Mouse (Mus musculus): ENCODE measurements at regions not wholly inside any gene's neighbourhood (a gene's known extent, or its start where the extent isn't known, plus 50 kb on each side); places are given as distances from the start of the nearest gene placed in this dataset.

DNA sequence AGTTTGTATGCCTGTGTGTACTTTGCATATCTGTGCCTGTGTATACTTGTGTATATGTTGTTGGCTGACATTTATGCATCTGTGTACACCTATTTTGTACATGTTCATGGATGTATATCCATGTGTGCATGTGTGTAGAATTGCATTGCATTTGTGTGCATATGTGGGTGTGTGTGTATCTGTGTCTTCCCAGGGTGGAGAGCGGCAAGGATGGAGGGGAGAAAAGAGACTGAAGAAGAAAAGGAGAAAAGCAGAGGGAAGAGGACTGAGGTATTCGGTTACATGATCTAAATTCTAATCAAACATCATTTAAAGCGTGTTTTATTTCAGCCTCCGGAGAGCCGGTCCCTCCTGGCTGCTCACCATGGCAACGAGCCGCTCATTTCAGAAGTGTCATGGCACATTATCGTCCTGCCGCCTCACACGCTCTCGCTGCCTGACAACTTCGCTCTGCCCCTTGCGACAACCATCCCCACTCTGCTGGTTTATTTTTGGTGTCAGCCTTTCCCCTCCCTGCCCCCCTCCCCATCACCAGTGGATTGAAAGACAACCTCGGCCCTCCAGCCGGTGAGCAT, 58.6 kb downstream of the Mrm1 start:
- no peak for DNase-seq (ENCODE audit: low read depth, low spot score)

DNA sequence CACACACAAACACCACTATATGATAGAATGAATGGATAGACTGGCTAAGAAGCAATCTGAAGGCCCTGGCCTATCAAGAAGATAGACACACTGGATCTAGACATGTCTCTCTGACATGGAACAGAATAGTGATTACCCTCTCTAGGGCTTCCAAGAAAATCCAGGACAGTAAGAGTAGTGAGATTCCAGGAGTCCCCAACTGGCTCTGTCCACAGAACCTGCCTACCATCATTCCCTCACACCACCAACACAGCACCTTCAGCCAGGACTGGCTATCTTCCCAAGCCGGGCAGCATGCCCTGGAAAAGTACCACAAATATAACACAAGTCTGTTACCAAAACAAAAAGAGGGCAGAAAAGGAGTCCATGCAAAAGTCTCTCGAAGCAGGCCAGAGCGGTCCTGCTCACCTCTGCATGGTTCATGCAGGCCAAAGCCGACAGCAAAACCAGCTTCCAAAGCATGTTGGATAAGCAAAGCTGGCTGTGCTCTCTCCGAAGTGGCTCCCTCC, 59.8 kb downstream of the Mrm1 start:
- DNase-seq (ENCODE audit: low read depth, low spot score) = no peak

DNA sequence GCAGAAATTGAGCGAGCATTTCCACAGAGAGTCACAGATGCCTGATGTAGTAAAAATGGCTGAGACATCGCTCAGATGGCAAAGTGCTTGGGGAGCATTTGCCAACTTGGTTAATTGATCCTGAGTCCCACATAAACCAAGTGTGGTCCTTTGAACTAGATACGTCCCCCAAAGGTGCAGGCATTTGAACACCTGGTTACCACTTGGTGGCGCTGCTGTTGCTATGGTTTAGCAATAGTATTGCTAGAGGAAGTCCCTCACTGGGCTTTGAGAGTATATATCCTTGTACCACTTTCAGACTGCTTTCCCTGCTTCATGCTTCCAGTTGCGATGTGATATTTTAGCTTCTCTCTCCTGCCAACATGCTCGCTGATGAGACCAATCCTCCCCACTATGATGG, 67.3 kb downstream of the Mrm1 start:
- no peak for DNase-seq (ENCODE audit: low read depth, low spot score)

DNA sequence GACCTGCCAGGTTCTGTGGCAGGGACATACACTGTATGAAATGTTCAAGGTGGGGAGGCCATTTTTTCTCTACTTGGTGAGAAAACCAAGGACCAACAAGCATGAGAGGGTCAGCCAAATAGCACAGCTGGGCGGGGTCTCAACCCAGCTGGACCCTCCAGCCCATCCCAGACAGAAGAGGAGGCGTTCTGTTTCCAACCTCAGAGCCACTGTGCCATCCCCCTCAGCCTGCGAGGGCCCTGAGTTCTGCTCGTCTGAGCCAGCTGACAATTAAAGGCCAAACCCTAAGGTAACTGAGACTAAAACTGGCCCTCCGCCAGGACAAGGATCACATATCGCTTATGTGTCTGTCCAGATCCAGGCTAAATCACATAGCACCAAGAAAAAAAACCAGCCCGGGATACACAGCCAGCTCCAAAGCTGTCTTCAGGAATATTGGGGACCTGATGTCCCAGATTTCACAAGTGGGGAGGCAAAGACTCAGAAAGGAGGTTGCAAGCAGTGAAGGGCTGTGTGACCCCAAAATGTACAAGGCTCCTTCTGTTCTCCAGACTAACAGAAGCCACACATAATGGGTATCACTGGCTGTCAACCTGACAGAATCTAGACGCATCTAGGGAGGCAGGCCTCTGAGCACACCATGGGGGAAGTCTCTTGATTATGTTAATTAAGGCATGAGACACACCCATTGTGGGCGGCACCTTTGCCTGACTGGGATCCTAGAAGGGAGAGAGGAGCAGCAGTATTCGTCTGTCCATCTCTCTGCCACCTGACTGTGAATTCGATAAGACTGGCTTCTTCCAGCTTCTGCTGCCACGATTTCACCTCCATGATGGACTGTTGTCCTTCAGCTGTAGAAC, 69.6 kb downstream of the Mrm1 start:
- DNase-seq (ENCODE audit: low read depth, low spot score) = no peak

DNA sequence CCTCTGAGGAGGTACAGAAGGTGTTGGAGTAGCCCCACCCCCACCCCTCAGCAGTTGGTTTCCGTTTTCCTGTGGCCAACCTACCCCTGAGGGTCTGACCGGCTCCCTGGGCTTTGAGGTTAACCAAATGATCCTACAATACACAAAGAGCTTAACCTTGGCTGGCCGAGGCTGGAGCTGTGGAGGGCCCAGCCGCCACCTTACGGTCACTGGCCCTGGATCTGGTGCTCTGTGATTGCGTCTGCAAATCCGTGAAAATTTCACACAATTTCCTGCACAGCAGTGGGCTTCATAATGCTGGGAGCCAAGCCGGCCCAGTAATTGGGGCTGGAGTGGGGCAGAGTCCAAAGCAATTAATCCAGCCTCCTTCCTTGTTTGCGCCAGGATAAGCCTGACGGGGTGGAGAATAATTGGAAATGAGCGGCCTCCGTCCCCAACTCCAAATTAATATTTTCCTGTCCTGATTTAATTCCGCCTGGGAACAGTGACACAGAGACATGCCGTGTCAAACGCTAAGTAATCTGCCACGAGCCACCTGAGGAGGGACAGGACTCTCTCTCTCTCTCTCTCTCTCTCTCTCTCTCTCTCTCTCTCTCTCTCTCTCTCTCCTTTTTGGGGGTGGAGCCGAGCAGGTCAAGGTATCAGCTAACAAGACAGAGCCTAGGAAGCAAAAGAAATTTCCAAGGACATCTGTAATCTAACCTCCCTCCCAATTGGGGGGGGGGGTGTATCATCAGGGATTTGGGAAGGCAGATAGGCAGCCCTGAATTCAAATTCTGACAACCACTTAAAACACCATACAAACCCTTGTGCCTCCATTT, 80.3 kb downstream of the Mrm1 start:
- DNase-seq (ENCODE audit: low read depth, low spot score) = peak; percentile 54

DNA sequence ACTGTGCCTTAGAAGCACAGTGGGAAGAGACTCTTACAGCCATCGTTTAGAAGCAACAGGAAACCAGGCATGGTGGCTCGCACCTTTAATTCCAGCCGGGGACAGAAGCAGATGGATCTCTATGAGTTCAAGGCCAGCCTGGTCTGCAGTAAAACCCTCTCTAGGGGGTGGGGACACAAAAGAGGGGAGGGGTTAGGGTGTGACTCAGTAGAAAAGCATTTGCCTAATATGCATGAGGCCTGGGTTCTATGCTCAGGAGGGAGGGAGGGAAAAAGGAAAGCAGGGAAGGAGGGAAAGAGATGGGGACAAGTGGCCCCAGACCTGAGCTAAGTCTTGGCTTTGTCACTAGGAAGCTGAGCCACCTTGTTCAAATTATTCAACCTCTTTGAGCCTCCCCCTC, 81.2 kb downstream of the Mrm1 start:
- DNase-seq (ENCODE audit: low read depth, low spot score) = peak; percentile 29

DNA sequence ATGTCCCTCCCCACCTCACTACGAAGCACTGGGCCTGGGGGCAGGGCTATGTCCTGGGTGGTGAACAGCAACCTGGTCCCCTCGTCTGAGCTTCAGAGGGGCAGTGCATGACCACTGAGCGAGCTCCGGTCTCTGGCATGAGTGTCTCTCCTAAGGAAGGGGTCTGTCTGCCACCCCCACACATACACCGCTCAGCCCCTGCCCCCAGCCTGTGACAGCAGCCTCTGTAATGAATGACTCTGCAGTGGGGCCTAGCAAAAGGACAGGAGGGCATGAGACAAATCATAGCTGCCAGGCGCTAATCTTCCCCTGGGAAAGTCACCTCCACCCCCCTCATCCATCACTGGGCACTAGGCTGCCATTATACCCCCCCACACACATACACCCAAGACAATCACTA, 87.4 kb downstream of the Mrm1 start:
- DNase-seq (ENCODE audit: low read depth, low spot score) = no peak

DNA sequence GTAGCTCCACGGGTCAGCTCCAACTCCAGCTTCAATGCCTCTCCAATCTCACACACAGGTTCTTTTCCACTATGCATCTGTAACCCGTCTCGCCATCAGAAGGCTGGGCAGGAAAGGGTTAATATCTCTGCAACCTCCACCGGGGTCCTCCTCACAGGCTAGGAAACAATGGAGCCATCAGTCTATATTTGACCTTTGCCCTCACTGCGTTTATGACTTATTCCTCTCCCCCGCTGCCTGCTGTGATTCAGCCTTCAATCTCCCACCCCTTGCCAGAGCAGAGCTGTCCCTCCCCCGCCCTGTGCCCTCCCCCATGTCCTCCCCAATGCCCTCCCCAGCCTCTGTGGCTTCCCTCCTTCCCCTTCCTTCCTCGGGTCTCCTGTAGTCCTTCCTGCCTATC, 89.1 kb downstream of the Mrm1 start:
- DNase-seq (ENCODE audit: low read depth, low spot score) = no peak

DNA sequence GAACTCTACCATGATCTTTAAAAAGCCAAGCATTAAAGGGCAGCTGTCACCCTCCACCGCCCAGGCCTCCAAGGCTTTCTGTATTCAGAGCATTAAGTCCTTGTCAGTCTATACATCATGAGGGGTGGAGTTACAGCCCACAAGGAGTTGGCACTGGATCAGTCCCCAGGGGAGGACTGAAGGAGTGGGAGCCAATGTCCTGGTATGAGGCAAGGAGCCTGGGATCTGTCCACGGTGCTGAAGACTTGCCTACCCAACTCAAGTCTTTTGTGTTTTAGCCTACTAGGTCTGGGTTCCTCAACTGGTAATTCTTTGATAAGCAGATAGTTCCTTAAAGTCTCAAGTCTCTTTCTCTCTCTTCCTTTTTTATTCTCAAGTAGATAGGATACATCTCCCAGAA, 90.1 kb downstream of the Mrm1 start:
- peak; percentile 88 for DNase-seq (ENCODE audit: low read depth, low spot score)

DNA sequence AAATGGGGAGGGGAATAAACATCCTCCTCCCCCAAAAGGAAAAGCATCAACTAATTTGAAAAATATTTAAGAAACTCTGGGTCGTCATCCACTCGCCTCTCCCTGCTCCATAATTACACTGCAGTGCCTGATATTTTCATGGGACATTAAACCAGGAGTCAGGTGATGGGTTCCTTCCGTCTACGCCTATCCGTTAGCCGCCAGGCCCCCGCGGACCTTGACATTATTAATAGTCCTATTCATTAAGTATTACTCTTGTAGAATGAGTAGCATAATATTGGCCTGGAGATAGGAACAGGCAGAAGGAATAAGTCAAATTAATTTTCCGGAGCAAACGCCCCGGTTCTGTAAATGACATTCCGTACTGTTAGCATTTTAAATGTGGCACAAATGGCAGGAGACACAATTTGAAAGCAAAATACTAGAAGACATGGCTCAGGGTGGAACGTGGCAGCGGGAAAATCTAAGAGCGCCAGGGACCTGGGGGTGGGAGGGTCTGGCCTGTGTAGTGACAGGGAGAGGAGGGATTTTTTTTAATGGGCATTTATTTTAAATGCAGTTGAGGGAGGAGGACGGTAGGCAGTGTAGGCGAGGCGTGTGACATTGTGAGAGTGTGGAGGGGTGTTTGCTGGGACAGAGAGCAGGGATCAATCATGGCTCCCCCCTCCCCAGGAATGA, 93.2 kb downstream of the Mrm1 start:
- DNase-seq (ENCODE audit: low read depth, low spot score) = no peak

DNA sequence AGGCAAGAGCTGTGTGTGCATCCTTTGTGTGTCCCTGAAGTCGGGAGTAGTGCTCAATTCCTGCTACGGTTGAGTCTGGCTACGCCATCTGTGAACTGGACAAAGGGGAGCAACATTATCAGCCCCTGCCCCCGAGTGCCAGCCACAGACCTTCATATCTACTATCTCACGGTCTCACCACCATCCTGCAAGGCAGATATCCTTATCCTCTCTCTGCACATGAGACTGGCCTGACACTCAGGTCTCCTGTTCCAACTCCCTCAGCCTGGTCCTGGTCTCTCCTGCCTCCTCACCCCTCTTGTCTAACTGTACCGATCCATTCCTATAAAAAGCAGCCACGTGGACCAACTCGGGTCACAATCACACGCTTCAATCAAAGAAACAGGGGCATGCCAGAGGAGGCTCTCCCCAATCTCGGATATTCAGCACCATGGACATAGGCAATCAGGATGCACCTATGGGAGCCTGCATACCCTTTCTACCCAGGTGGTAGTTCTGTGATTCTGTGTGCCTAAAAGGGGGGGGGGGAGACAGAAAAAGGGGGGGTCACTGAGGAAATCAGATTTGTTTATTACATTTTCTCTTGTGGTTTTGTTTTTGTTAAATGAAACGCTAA, 94.0 kb downstream of the Mrm1 start:
- DNase-seq (ENCODE audit: low read depth, low spot score) = no peak

DNA sequence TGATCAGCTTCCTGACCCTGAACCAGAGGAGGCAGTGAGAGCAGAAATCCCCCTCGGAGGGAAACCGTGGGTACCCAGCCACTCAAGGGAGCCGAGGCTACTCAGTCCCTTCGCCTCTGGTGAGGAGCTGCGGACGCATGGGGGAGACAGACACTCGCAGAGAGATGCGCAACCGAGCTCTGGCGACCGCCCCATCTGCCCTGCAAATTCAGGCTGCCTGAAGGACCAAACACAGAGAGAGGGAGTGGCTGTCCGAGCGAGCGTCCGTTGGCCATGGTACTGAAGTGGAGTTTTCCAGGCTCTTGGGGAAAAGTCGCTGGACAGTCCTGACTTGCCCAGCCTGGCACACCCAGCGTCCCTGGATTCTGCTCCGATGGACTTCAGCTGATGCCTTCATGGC, 95.2 kb downstream of the Mrm1 start:
- DNase-seq (ENCODE audit: low read depth, low spot score) = peak; percentile 31

DNA sequence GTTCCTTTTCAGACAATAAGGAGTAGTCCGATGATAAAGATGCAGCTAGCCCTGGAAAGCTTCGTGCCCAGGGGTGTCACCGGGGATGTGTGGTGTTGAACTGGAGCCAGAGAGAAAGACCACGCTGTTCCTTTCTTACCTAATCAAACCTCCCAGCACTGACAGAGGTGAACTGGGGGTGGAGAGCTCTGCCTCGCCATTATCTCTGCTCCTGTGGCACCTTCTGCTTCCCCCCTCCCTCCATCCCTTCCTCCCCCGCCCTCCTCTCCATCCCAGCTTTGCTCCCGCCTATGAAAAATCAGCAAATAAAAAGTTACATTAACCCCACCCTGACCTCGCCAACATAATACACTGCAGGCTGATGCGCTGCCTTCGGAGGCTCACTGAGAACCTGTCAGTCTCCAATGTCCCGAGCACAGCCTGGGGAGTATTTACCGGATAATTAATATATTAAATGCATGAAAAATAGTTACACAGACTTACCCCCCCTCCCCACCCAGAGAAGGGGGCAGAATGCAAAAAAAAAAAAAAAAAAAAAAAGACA, 96.6 kb downstream of the Mrm1 start:
- DNase-seq (ENCODE audit: low read depth, low spot score) = no peak

DNA sequence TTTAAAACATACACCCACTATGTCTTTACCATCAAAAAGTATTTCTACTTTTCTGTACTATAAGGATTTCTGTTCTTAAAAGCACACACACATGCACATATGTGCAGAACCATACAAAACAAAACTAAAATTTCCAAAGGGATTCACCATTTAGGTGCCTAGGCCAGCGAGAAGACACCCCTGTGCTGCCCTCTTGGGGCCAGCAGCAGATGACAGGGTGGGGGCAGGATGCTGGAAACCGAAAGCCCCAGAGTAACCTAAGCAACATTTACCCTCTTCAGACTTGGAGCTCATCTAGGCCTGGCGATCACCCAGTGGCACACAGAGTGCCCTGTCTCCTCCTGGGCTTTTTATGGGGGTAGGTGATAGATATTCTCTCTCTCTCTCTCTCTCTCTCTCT, 97.3 kb downstream of the Mrm1 start:
- DNase-seq (ENCODE audit: low read depth, low spot score) = no peak

DNA sequence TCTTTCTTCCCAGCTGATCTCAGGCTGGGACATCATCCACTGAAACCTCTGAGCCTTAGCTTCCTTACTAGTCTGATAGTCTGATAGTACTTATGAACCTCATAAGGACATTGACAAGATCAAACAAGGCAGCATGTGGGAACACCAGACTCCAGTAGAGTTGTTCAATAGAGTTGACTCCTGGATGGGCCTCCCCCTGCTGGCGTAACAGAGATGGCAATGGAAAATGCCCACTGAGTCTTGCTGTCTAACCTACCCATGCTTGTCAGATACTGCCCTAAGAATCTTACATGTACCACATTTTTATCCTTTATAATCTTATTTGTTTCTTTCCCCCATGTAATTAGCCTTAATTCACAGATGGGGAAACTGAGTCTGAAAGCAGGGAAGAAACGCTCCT, 98.2 kb downstream of the Mrm1 start:
- no peak for DNase-seq (ENCODE audit: low read depth, low spot score)

DNA sequence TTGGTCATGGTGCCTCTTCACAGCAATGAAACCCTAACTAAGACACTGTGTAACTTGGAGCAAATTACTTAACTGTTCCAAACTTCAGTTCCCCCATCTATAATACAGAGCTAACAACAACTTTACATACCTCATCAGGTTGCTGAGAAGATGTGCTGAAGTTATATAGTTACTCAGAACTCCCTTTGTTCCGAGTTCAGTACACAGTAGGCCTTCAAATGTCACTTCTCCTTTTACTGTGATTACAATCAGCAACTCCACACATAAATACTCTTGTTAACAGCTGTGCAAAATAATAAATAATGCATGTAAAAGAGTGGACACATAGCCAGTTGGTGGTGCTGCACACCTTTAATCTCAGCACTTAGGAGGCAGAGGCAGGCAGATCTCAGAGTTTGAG, 99.5 kb downstream of the Mrm1 start:
- no peak for DNase-seq (ENCODE audit: low read depth, low spot score)

DNA sequence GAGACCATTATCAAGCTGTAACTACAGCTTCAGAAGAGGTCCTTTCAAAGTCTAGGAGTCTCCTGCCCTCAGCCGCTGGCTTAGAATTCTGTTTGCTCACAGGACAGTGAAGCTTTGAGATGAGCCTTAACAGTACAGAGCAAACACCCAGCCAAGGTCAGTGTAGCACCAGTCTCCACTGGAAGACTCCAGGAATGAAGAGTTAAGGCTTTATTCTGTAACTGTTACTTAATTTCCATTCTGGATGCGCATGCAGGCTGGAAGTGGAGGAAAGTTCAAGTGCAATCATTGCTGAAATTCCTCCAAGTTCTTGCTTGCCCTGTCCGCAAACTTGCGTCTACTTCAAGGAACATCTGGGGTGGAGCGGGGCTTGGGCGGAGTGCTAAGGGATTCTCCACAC, 106.6 kb downstream of the Mrm1 start:
- DNase-seq (ENCODE audit: low read depth, low spot score) = no peak

DNA sequence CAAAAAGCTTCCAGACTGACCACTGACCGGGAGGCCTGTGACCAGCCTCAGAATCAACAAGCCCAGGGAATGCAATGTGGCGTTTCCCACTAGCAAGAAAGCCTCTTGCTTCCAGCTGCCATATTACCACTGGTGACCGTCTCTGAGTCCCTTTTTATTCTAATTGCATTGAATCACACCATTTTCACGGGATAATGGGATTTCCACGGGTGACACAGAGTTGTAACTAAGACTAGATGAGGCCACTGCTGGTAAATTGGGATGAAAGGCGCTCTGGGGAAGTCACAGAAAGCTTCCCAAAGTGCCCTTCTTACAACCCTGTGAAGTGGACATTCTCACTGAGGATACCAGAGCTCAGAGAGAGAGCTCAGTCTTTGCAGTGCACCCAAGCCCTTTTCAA, 107.4 kb downstream of the Mrm1 start:
- DNase-seq (ENCODE audit: low read depth, low spot score) = no peak

DNA sequence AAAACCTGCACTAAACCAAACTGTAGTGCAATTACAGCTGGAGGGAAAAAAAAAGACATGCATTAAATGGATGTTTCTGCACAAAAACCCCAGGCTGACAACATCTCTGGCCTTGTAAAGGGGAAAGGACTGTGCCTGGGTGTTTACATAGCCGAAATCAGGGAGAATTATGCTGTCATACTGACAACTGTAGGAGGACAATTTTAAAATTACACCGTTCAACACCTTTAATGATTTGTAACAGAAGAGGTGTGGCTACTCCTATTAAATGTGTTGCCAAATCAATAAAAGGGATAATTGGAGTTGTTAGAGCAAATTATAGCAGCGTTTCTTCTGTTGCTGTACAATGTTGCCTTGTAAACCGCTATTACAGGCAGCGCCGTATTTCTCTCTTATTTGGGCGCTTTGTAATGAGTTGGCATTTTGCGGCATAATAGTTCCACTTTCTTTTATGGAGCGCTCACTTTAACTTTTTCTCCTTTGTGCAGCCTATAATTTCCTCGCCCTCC, 111.0 kb downstream of the Mrm1 start:
- DNase-seq (ENCODE audit: low read depth, low spot score) = peak; percentile 49

DNA sequence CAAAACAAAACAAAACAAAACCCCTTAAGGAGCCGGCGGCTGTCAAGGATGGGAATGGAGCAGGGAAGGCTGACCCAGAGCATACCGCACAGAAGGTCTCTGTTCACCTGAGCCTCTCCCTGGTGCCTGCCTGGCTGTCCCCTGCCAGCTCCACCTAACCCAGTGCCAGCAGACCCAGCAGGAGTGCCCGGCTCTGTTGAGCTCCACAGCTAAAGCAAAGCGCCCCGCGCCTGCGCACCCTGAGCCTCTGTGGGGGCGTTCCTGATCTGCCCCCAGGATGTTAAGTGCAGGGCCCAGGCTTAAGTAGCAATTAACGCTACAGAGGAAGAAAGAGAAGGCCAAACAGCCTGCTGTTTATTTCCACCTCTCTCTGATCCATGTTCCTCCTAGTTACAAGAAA, 111.5 kb downstream of the Mrm1 start:
- peak; percentile 49 for DNase-seq (ENCODE audit: low read depth, low spot score)

DNA sequence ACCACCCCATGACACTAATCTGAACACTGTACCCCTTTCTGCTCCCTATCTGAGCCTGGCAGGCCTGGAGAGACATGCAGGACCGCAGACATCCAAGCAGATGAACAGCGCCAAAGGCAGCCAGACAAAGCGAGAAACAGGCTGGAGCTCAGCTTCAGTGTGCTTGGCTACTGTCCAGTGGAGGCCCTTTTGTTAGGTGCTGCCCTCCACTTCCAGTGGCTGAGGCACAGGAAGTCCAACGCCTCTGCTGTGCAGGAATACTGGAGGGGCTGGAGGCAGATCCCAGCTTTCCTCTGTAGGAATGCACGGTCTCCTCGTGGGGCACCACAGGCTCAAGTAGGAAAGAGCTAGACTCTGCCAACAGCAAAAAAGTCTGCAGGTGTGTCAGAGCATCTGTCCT, 112.6 kb downstream of the Mrm1 start:
- no peak for DNase-seq (ENCODE audit: low read depth, low spot score)

Data from forelimb bud, embryonic 11.5 days (tissue).